Comparison of ENCODE assay signal across 15 mouse cellular contexts in the genomic region with DNA sequence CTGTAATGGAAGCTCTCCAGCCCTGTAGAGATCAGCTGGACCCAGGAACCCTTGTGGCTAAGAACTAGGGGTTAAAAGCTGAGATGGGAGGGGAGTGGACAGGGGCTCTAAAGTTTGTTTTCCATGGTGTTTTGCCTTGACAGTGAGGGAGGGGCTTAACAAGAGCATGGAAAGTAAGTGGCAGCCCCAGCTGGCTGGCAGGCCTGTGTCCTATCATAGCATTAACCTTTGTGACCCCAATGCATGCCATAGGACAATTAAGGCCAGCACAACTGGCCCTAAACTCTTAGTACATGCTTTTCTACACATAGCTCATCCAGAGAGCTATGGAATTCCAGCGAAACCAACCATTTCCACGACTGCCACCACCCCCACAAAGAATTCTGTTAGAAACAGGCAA. TPM values are rescaled to one million over a fixed set of nuclear protein-coding genes. Genes with fewer than 3 reads are reported as not detected.
A peak's percentile ranks its signal among the peaks of the same experiment; 100 is the strongest.
DNase-seq lines count a peak whose midpoint lies in the region; ATAC-seq and TF ChIP-seq lines count a peak whose summit lies in the region.
"Had no signal": no experiment of that assay in that cellular context is flagged by ENCODE, and none has a peak within 500 bp of the region (broad histone marks: within the 10 kb centered on the region; RNA-seq: fewer than 3 reads in every experiment).

No protein-coding gene starts in this region.

- H3K27me3 ChIP-seq in heart, embryonic 12.5 days (replicated peaks): no peaks in the 10 kb centered on the region
- H3K27me3 ChIP-seq in lung, embryonic 16.5 days (ENCODE audit: control insufficient read depth, insufficient read depth, low read depth, low read length): no peaks in the 10 kb centered on the region
- no peaks in the 10 kb centered on the region; the same call in 1 of the 2 replicates for H3K27me3 ChIP-seq in small intestine, adult 2 months (ENCODE audit: control insufficient read depth, insufficient read depth, low read length)

- no peak overlapping the region for H3K4me3 ChIP-seq in heart, embryonic 12.5 days
- no peak overlapping the region for H3K4me3 ChIP-seq in lung, embryonic 16.5 days (ENCODE audit: low read length)
- no peak overlapping the region for H3K4me3 ChIP-seq in small intestine, adult 2 months (ENCODE audit: low read depth, low read length)
- H3K4me3 ChIP-seq: left cerebral cortex, adult 2 months; midbrain, embryonic 10.5 days had no signal

- H3K4me2 ChIP-seq in heart, embryonic 12.5 days: peak overlapping the region; percentile 18; the same call in 1 of the 2 replicates
- H3K4me2 ChIP-seq in lung, embryonic 16.5 days (ENCODE audit: low read depth, low read length): no peak overlapping the region

- peaks cover 20% of the 10 kb centered on the region for H3K9me3 ChIP-seq in heart, embryonic 12.5 days (replicated peaks)
- H3K9me3 ChIP-seq in lung, embryonic 16.5 days (ENCODE audit: control insufficient read depth, low read length): peaks cover 16% of the 10 kb centered on the region

- peaks cover 18% of the 10 kb centered on the region for H3K4me1 ChIP-seq in heart, embryonic 12.5 days (replicated peaks)
- H3K4me1 ChIP-seq in lung, embryonic 16.5 days (replicated peaks; ENCODE audit: control insufficient read depth, insufficient read depth, low read length): peaks cover 26% of the 10 kb centered on the region
- no peaks in the 10 kb centered on the region for H3K4me1 ChIP-seq in small intestine, adult 2 months (ENCODE audit: control insufficient read depth, insufficient read depth, insufficient read length, low read length)

- H3K9ac ChIP-seq in heart, embryonic 12.5 days: no peak overlapping the region
- no peak overlapping the region for H3K9ac ChIP-seq in lung, embryonic 16.5 days (ENCODE audit: low read length)
- H3K9ac ChIP-seq: liver, postnatal 0 days had no signal

- intact Hi-C loops in heart, postnatal 10 days (cut with DNase I): no loop called here

- peak overlapping the region; percentile 62; the same call in 1 of the 2 replicates for H3K27ac ChIP-seq in heart, embryonic 12.5 days (ENCODE audit: poor library complexity, severe bottlenecking)
- peak overlapping the region; percentile 27 for H3K27ac ChIP-seq in lung, embryonic 16.5 days (ENCODE audit: low read length)
- H3K27ac ChIP-seq in small intestine, adult 2 months (ENCODE audit: insufficient read depth, low read depth, low read length): peak overlapping the region; percentile 15; the same call in 1 of the 2 replicates
- H3K27ac ChIP-seq: left cerebral cortex, adult 2 months; midbrain, embryonic 10.5 days had no signal

- no peak for ATAC-seq in heart, embryonic 12.5 days (ENCODE audit: insufficient number of reproducible peaks, low FRiP score)
- ATAC-seq in lung, embryonic 16.5 days (ENCODE audit: low read depth): no peak
- ATAC-seq: liver, postnatal 0 days had no signal

- WGBS in heart, embryonic 12.5 days: 53% methylated on average over 2 of the region's 2 CpGs
- 45% methylated on average over 2 of the region's 2 CpGs for WGBS in lung, embryonic 16.5 days
- WGBS in small intestine, adult 2 months: 57% methylated on average over 2 of the region's 2 CpGs

- H3K36me3 ChIP-seq in heart, embryonic 12.5 days: peaks cover 3% of the 10 kb centered on the region; the same call in 1 of the 2 replicates
- H3K36me3 ChIP-seq in lung, embryonic 16.5 days (ENCODE audit: control insufficient read depth, insufficient read depth, low read length): no peaks in the 10 kb centered on the region
- no peaks in the 10 kb centered on the region for H3K36me3 ChIP-seq in small intestine, adult 2 months (ENCODE audit: control insufficient read depth, insufficient read depth, low read length)
- H3K36me3 ChIP-seq: G1E; midbrain, embryonic 10.5 days had no signal

- DNase-seq in heart, postnatal 10 days: no peak
- no peak for DNase-seq in lung, postnatal 36 days
- peak; percentile 48 for DNase-seq in embryo, embryonic 9.5 days (ENCODE audit: extremely low spot score)
- no peak for DNase-seq in adrenal gland, postnatal 36 days
- DNase-seq: cerebellum, adult 11 months; heart, postnatal 4 days; kidney, adult 2 months; liver, postnatal 0 days; thymus, adult 18-20 months had no signal

- no peak for TF ChIP-seq POLR2A in small intestine, adult 2 months (IDR thresholded peaks at IDR 0.05; ENCODE audit: low read depth, low read length)

- TF ChIP-seq CTCF in small intestine, adult 2 months (IDR thresholded peaks at IDR 0.05; ENCODE audit: extremely low read depth, insufficient read length, insufficient replicate concordance, low read depth, low read length): no peak

RNA-seq across cellular contexts. Expression of a gene that starts 47.9 kb away (rescaled TPM):
- polyA plus RNA-seq in heart, embryonic 12.5 days (2016; fragmentation: Nextera tagmentation; extraction: Ambion mirVana): 17.7 and 18.6 TPM in 2 replicates
- total RNA-seq in heart, postnatal 10 days (2021): 1 to 10 TPM; 7.7 to 9.1 TPM
- polyA plus RNA-seq in lung, embryonic 16.5 days (2015; fragmentation: Nextera tagmentation; extraction: Ambion mirVana): 31.4 and 33.6 TPM in 2 replicates
- 0.53 TPM in 2 replicates for polyA plus RNA-seq in small intestine, adult 2 months (2012; rRNA removed)
- 100 to 1,000 TPM; 287 to 356 TPM for total RNA-seq in adrenal gland, postnatal 36 days (2021)

Comparison
In these comparisons a context has a peak if more than half of its experiments do, and no peak if none do; other contexts are left out.
1. RNA of a gene that starts 47.9 kb away (polyA plus RNA-seq): 31.4 to 33.6 TPM in lung, embryonic 16.5 days and 17.7 to 18.6 TPM in heart, embryonic 12.5 days; 0.53 TPM in small intestine, adult 2 months; every median in the first group is over 10 times any median in the second.
2. Peak in every context shown above with its lines, with median percentiles within 50 percentile points of each other: H3K27ac ChIP-seq.